ENCODE assay signal across 10 mouse cellular contexts in the genomic region with DNA sequence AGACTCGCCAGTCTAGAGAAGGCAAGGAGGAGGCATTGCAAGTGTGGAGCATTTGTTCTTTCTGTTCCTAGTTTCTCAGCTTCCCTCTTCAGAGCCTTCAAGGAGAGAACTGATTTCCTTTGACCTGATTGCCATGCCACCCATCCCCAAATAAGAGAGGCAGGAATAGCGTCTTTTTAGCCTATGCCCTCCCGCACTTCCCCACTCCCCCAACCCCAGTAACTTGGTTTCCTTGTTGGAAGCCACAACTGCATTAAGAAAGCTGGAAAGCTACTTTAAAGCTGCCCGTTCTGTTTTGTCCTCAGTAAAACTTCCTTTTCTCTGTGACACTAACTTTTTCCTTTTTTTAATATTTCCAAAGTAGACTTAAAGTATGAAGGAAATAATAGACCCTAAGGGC.
DNase-seq lines count a peak whose midpoint lies in the region; ATAC-seq lines count a peak whose summit lies in the region.
"Had no signal": no experiment of that assay in that cellular context is flagged by ENCODE, and none has a peak within 500 bp of the region (broad histone marks: within the 10 kb centered on the region; RNA-seq: fewer than 3 reads in every experiment).

No protein-coding gene starts in this region.

- ATAC-seq in hindbrain, embryonic 16.5 days: no peak
- 0 out of 2 replicates have a peak, but pooled peaks have one; percentile 20 for ATAC-seq in midbrain, embryonic 12.5 days (ENCODE audit: low FRiP score, low read depth)

- peaks cover 16% of the 10 kb centered on the region for H3K4me1 ChIP-seq in heart, embryonic 10.5 days
- H3K4me1 ChIP-seq in hindbrain, embryonic 16.5 days (ENCODE audit: control insufficient read depth, insufficient read depth, low read depth, low read length): peaks cover 10% of the 10 kb centered on the region
- H3K4me1 ChIP-seq in midbrain, embryonic 12.5 days: peaks cover 15% of the 10 kb centered on the region

- 8% methylated on average over 4 of the region's 4 CpGs for WGBS in heart, embryonic 10.5 days
- WGBS in hindbrain, embryonic 16.5 days: 12% methylated on average over 4 of the region's 4 CpGs
- WGBS in midbrain, embryonic 12.5 days: 10% methylated on average over 4 of the region's 4 CpGs

- H3K9me3 ChIP-seq in heart, embryonic 10.5 days: no peaks in the 10 kb centered on the region
- no peaks in the 10 kb centered on the region for H3K9me3 ChIP-seq in hindbrain, embryonic 16.5 days (ENCODE audit: control insufficient read depth, low read length)
- no peaks in the 10 kb centered on the region for H3K9me3 ChIP-seq in midbrain, embryonic 12.5 days

- H3K27me3 ChIP-seq in heart, embryonic 10.5 days (ENCODE audit: insufficient read depth, poor library complexity, severe bottlenecking): no peaks in the 10 kb centered on the region
- no peaks in the 10 kb centered on the region for H3K27me3 ChIP-seq in hindbrain, embryonic 16.5 days (replicated peaks; ENCODE audit: control insufficient read depth, insufficient read depth, low read length)
- no peaks in the 10 kb centered on the region for H3K27me3 ChIP-seq in midbrain, embryonic 12.5 days

- peak overlapping the region; percentile 87 for H3K27ac ChIP-seq in heart, embryonic 10.5 days
- no peak overlapping the region; the same call in 1 of the 2 replicates for H3K27ac ChIP-seq in hindbrain, embryonic 16.5 days (ENCODE audit: low read depth, low read length)
- H3K27ac ChIP-seq in midbrain, embryonic 12.5 days (replicated peaks): peak overlapping the region; percentile 81

- H3K4me2 ChIP-seq in hindbrain, embryonic 16.5 days (ENCODE audit: low read length): peak overlapping the region; percentile 56
- H3K4me2 ChIP-seq in midbrain, embryonic 12.5 days (replicated peaks): peak overlapping the region; percentile 50

- no peak for DNase-seq in heart, embryonic 10.5 days (ENCODE audit: low spot score)
- no peak for DNase-seq in heart, adult 8-10 months (ENCODE audit: low spot score)
- peak; percentile 32 for DNase-seq in embryo, embryonic 11 days
- DNase-seq in spleen, postnatal 36 days (ENCODE audit: low spot score in 2 of 2): no peak
- no peak for DNase-seq in right cerebral cortex, adult 18-20 months
- DNase-seq in right cerebral cortex, postnatal 4 days: no peak
- DNase-seq: heart, adult 11 months; lung, postnatal 36 days had no signal

- H3K4me3 ChIP-seq in heart, embryonic 10.5 days: peak overlapping the region; percentile 46
- H3K4me3 ChIP-seq in hindbrain, embryonic 16.5 days (ENCODE audit: low read length): peak overlapping the region; percentile 26; the same call in 1 of the 2 replicates
- H3K4me3 ChIP-seq in midbrain, embryonic 12.5 days: 0 out of 2 replicates have a peak overlapping the region, but pooled peaks have one; percentile 25

- no peak overlapping the region; the same call in 1 of the 2 replicates for H3K9ac ChIP-seq in hindbrain, embryonic 16.5 days (ENCODE audit: low read depth, low read length)
- no peak overlapping the region for H3K9ac ChIP-seq in midbrain, embryonic 12.5 days (replicated peaks)

- no peaks in the 10 kb centered on the region for H3K36me3 ChIP-seq in heart, embryonic 10.5 days
- H3K36me3 ChIP-seq in hindbrain, embryonic 16.5 days (ENCODE audit: control insufficient read depth, insufficient read depth, low read length): no peaks in the 10 kb centered on the region
- H3K36me3 ChIP-seq in midbrain, embryonic 12.5 days: no peaks in the 10 kb centered on the region
